In the genomic region with DNA sequence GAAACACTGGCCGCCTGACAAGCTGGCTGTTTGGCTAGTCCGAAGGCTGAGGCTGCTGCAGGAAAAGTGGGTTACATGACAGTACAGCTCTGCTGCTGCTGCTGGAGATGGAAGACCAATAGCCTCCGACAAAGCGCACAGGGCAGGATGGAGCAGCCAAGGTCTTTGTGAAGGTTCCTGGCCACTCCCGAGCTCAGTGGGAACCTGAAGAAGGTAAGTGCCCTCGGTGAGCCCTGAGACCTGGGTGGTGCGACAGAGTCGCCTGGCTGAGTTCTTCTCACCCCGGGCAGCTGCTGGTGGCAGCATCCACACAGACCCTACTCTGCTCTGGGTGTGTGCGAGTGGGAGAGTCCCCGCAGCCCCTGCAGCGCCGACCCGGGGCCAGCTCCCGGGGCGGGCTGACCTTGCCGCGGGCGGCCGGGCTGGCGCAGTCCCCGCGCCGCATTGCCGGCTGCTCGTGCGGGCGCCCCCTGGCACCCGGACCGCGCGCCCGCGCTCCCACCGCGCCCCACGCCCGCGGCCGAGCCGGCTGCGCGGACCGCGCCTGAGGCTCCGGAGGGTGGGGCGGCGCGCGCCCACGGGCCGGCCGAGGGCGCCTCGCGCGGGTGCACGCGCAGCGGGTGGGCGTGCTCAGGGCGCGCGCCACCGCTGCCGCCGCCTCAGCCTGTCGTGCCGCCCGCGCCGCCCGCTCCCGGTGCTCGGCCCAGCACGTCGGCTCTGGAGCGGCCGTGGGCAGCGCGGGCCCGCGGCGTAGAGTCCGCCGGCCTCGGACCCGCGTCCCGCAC, we compare ENCODE assay signal across 9 mouse cellular contexts. TPM values are rescaled to one million over a fixed set of nuclear protein-coding genes. Genes with fewer than 3 reads are reported as not detected.
DNase-seq lines count a peak whose midpoint lies in the region; ATAC-seq lines count a peak whose summit lies in the region.
"Had no signal": no experiment of that assay in that cellular context is flagged by ENCODE, and none has a peak within 500 bp of the region (broad histone marks: within the 10 kb centered on the region; RNA-seq: fewer than 3 reads in every experiment).

A gene (plus strand): TSS at position 44 of the 785 bp plus-strand sequence.

- H3K4me3 ChIP-seq in embryonic facial prominence, embryonic 15.5 days (replicated peaks), result peak within 1 kb of the TSS; percentile 64
- peak within 1 kb of the TSS; percentile 85 for H3K4me3 ChIP-seq in hindbrain, embryonic 15.5 days
- peak within 1 kb of the TSS; percentile 66 for H3K4me3 ChIP-seq in midbrain, embryonic 13.5 days (replicated peaks)

- peak within 1 kb of the TSS; percentile 63 for H3K9ac ChIP-seq in embryonic facial prominence, embryonic 15.5 days
- peak within 1 kb of the TSS; percentile 94 for H3K9ac ChIP-seq in hindbrain, embryonic 15.5 days
- H3K9ac ChIP-seq in midbrain, embryonic 13.5 days (replicated peaks), result peak within 1 kb of the TSS; percentile 84

- no peak within 1 kb of the TSS for H3K27ac ChIP-seq in embryonic facial prominence, embryonic 15.5 days (replicated peaks)
- H3K27ac ChIP-seq in hindbrain, embryonic 15.5 days (replicated peaks), result peak within 1 kb of the TSS; percentile 84
- H3K27ac ChIP-seq in midbrain, embryonic 13.5 days, result peak within 1 kb of the TSS; percentile 60

- peaks cover 43% of the 10 kb centered on the region for H3K27me3 ChIP-seq in embryonic facial prominence, embryonic 15.5 days
- H3K27me3 ChIP-seq in hindbrain, embryonic 15.5 days, result peaks cover 5% of the 10 kb centered on the region
- peaks cover 23% of the 10 kb centered on the region for H3K27me3 ChIP-seq in midbrain, embryonic 13.5 days

- under 1% methylated on average over 36 of the region's 90 CpGs for WGBS in embryonic facial prominence, embryonic 15.5 days
- under 1% methylated on average over 64 of the region's 90 CpGs for WGBS in hindbrain, embryonic 15.5 days
- 1% methylated on average over 36 of the region's 90 CpGs for WGBS in midbrain, embryonic 13.5 days

- intact Hi-C loops in left cerebral cortex, postnatal 4 days (cut with DNase I), result no loop called here

- no peaks in the 10 kb centered on the region for H3K36me3 ChIP-seq in embryonic facial prominence, embryonic 15.5 days
- H3K36me3 ChIP-seq in hindbrain, embryonic 15.5 days, result no peaks in the 10 kb centered on the region
- H3K36me3 ChIP-seq in midbrain, embryonic 13.5 days, result no peaks in the 10 kb centered on the region

- peak within 1 kb of the TSS; percentile 91 for H3K4me2 ChIP-seq in embryonic facial prominence, embryonic 15.5 days (replicated peaks)
- H3K4me2 ChIP-seq in hindbrain, embryonic 15.5 days, result peak within 1 kb of the TSS; percentile 93
- H3K4me2 ChIP-seq in midbrain, embryonic 13.5 days (replicated peaks), result peak within 1 kb of the TSS; percentile 80

- DNase-seq in frontal cortex, adult 2 months (ENCODE audit: extremely low spot score in 1 of 2, low spot score in 1 of 2), result peak in 1 of 2 experiments; percentile 55
- no peak for DNase-seq in frontal cortex, postnatal 25 days (ENCODE audit: low spot score in 2 of 2)
- peak; percentile 51 to 67 for DNase-seq in adrenal gland, postnatal 36 days
- DNase-seq in left cerebral cortex, postnatal 4 days, result peak; percentile 22
- DNase-seq in spleen, postnatal 10 days (ENCODE audit: low spot score in 2 of 2), result no peak

- no peaks in the 10 kb centered on the region for H3K9me3 ChIP-seq in embryonic facial prominence, embryonic 15.5 days (replicated peaks)
- no peaks in the 10 kb centered on the region for H3K9me3 ChIP-seq in hindbrain, embryonic 15.5 days
- H3K9me3 ChIP-seq in midbrain, embryonic 13.5 days, result no peaks in the 10 kb centered on the region

- ATAC-seq in embryonic facial prominence, embryonic 15.5 days (ENCODE audit: insufficient number of reproducible peaks, low FRiP score, low TSS enrichment, low read depth), result peak; percentile 75
- ATAC-seq in hindbrain, embryonic 15.5 days (ENCODE audit: low FRiP score, low read depth), result peak; percentile 90
- peak; percentile 88 for ATAC-seq in midbrain, embryonic 13.5 days

- H3K4me1 ChIP-seq in embryonic facial prominence, embryonic 15.5 days, result peaks cover 11% of the 10 kb centered on the region
- H3K4me1 ChIP-seq in hindbrain, embryonic 15.5 days (replicated peaks), result peaks cover 22% of the 10 kb centered on the region
- H3K4me1 ChIP-seq in midbrain, embryonic 13.5 days (replicated peaks), result peaks cover 17% of the 10 kb centered on the region

RNA-seq across cellular contexts. Expression of the gene that starts here (rescaled TPM):
- polyA plus RNA-seq in frontal cortex, adult 2 months (2012; rRNA removed), result 175 and 199 TPM in 2 replicates
- total RNA-seq in adrenal gland, postnatal 36 days (2021), result 1 to 10 TPM; 1.3 to 1.8 TPM
- polyA plus RNA-seq in embryonic facial prominence, embryonic 15.5 days (2015; fragmentation: Nextera tagmentation; extraction: Ambion mirVana), result 2.0 and 2.8 TPM in 2 replicates
- 39.3 and 39.7 TPM in 2 replicates for polyA plus RNA-seq in hindbrain, embryonic 15.5 days (2015; fragmentation: Nextera tagmentation; extraction: Ambion mirVana)
- total RNA-seq in left cerebral cortex, postnatal 4 days (2021), result 100 to 1,000 TPM; 156 to 162 TPM
- 14.8 and 15.2 TPM in 2 replicates for polyA plus RNA-seq in midbrain, embryonic 13.5 days (2015; fragmentation: Nextera tagmentation; extraction: Ambion mirVana)
- polyA plus RNA-seq: C2C12 had no signal

Comparison
In these comparisons a context has a peak if more than half of its experiments do, and no peak if none do; other contexts are left out.
1. RNA of the gene that starts here (total RNA-seq): 156 to 162 TPM in left cerebral cortex, postnatal 4 days; 1.3 to 1.8 TPM in adrenal gland, postnatal 36 days; every median in the first group is over 10 times any median in the second.
2. DNase-seq: peak in adrenal gland, postnatal 36 days (2 of 2) and left cerebral cortex, postnatal 4 days (single experiment); none in frontal cortex, postnatal 25 days (0 of 2) and spleen, postnatal 10 days (0 of 2).
3. Peak in every context shown above with its lines, with median percentiles within 50 percentile points of each other: ATAC-seq, H3K4me2 ChIP-seq, H3K4me3 ChIP-seq and H3K9ac ChIP-seq.